In the genomic region with DNA sequence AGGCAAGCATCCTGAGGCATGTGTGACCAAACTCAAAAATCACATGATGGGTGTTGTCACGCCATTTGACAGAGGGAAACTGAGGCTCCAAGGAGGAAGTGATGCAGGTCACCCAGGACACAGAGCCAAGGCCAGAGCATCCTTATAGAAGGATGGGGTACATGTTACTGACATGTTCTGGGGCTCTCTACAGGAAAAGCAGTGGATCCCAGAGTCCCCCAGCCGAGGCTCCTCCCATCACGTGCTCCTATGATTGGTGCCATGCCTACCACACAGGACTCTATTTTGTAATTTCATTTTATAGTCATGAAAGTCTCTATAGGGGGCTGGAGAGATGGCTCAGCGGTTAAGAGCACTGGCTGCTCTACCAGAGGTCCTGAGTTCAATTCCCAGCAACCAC, we compare ENCODE assay signal across 13 mouse cellular contexts. TPM values are rescaled to one million over a fixed set of nuclear protein-coding genes. Genes with fewer than 3 reads are reported as not detected.
DNase-seq lines count a peak whose midpoint lies in the region; ATAC-seq lines count a peak whose summit lies in the region.
"Had no signal": no experiment of that assay in that cellular context is flagged by ENCODE, and none has a peak within 500 bp of the region (broad histone marks: within the 10 kb centered on the region; RNA-seq: fewer than 3 reads in every experiment).

No protein-coding gene starts in this region.

- no peak overlapping the region for H3K4me2 ChIP-seq in kidney, embryonic 16.5 days (replicated peaks; ENCODE audit: low read depth, low read length)
- H3K4me2 ChIP-seq in embryonic facial prominence, embryonic 13.5 days, result peak overlapping the region; percentile 53; the same call in 1 of the 2 replicates
- no peak overlapping the region for H3K4me2 ChIP-seq in liver, embryonic 12.5 days

- 83% methylated on average over 4 of the region's 4 CpGs for WGBS in kidney, embryonic 16.5 days
- WGBS in embryonic facial prominence, embryonic 13.5 days, result 81% methylated on average over 4 of the region's 4 CpGs
- WGBS in limb, embryonic 10.5 days, result 89% methylated on average over 4 of the region's 4 CpGs
- WGBS in liver, embryonic 12.5 days (ENCODE audit: insufficient replicate concordance), result 82% methylated on average over 4 of the region's 4 CpGs

- no peak for DNase-seq in kidney, postnatal 4 days
- peak; percentile 62 for DNase-seq in R1 (ENCODE audit: low read depth, low spot score)
- no peak for DNase-seq in limb, embryonic 10.5 days (ENCODE audit: low spot score)
- no peak for DNase-seq in embryo, embryonic 10 days (ENCODE audit: low spot score)
- DNase-seq: adrenal gland, postnatal 25 days; cerebellum, postnatal 10 days; heart, postnatal 4 days; retina, postnatal 1 day had no signal

- H3K36me3 ChIP-seq in kidney, embryonic 16.5 days (ENCODE audit: insufficient read depth, low read length), result peaks cover 32% of the 10 kb centered on the region; the same call in 1 of the 2 replicates
- H3K36me3 ChIP-seq in embryonic facial prominence, embryonic 13.5 days, result peaks cover 62% of the 10 kb centered on the region
- peaks cover 92% of the 10 kb centered on the region for H3K36me3 ChIP-seq in limb, embryonic 10.5 days
- peaks cover 23% of the 10 kb centered on the region for H3K36me3 ChIP-seq in liver, embryonic 12.5 days

- ATAC-seq in kidney, embryonic 16.5 days (ENCODE audit: low FRiP score, low TSS enrichment), result no peak
- no peak for ATAC-seq in embryonic facial prominence, embryonic 13.5 days (ENCODE audit: insufficient number of reproducible peaks, insufficient read depth, low FRiP score, low TSS enrichment, low read depth)
- no peak for ATAC-seq in liver, embryonic 12.5 days
- no peak for ATAC-seq in CD4-positive, CD25-positive, alpha-beta regulatory T cell, adult 4 months

- peak overlapping the region; percentile 87; the same call in 1 of the 2 replicates for H3K27ac ChIP-seq in kidney, embryonic 16.5 days (ENCODE audit: low read length)
- H3K27ac ChIP-seq in embryonic facial prominence, embryonic 13.5 days, result peak overlapping the region; percentile 90
- H3K27ac ChIP-seq in limb, embryonic 10.5 days, result 0 out of 2 replicates have a peak overlapping the region, but pooled peaks have one; percentile 31
- no peak overlapping the region for H3K27ac ChIP-seq in liver, embryonic 12.5 days

- no peak overlapping the region for H3K4me3 ChIP-seq in kidney, embryonic 16.5 days (ENCODE audit: low read length)
- H3K4me3 ChIP-seq in embryonic facial prominence, embryonic 13.5 days, result no peak overlapping the region
- no peak overlapping the region for H3K4me3 ChIP-seq in limb, embryonic 10.5 days
- no peak overlapping the region for H3K4me3 ChIP-seq in liver, embryonic 12.5 days

- H3K9ac ChIP-seq in kidney, embryonic 16.5 days (replicated peaks; ENCODE audit: low read length), result no peak overlapping the region
- H3K9ac ChIP-seq in embryonic facial prominence, embryonic 13.5 days, result no peak overlapping the region
- no peak overlapping the region for H3K9ac ChIP-seq in liver, embryonic 12.5 days

- no peaks in the 10 kb centered on the region for H3K9me3 ChIP-seq in kidney, embryonic 16.5 days (ENCODE audit: low read length)
- no peaks in the 10 kb centered on the region for H3K9me3 ChIP-seq in embryonic facial prominence, embryonic 13.5 days
- no peaks in the 10 kb centered on the region for H3K9me3 ChIP-seq in limb, embryonic 10.5 days (replicated peaks)
- H3K9me3 ChIP-seq in liver, embryonic 12.5 days (replicated peaks), result no peaks in the 10 kb centered on the region

- no peaks in the 10 kb centered on the region for H3K27me3 ChIP-seq in kidney, embryonic 16.5 days (ENCODE audit: insufficient read depth, low read length)
- no peaks in the 10 kb centered on the region for H3K27me3 ChIP-seq in embryonic facial prominence, embryonic 13.5 days
- no peaks in the 10 kb centered on the region for H3K27me3 ChIP-seq in limb, embryonic 10.5 days (ENCODE audit: low read depth, poor library complexity, severe bottlenecking)
- H3K27me3 ChIP-seq in liver, embryonic 12.5 days (replicated peaks), result no peaks in the 10 kb centered on the region

- H3K4me1 ChIP-seq in kidney, embryonic 16.5 days (ENCODE audit: insufficient read depth, low read length), result peaks cover 27% of the 10 kb centered on the region
- peaks cover 49% of the 10 kb centered on the region for H3K4me1 ChIP-seq in embryonic facial prominence, embryonic 13.5 days
- H3K4me1 ChIP-seq in limb, embryonic 10.5 days, result peaks cover 24% of the 10 kb centered on the region
- H3K4me1 ChIP-seq in liver, embryonic 12.5 days, result peaks cover 14% of the 10 kb centered on the region

RNA-seq across cellular contexts. Expression of gene Soga1, which starts 21.3 kb away (rescaled TPM):
- 2.5 and 3.6 TPM in 2 replicates for polyA plus RNA-seq in kidney, embryonic 16.5 days (2015; fragmentation: Nextera tagmentation; extraction: Ambion mirVana)
- 4.6 and 7.1 TPM in 2 replicates for polyA plus RNA-seq in embryonic facial prominence, embryonic 13.5 days (2015; fragmentation: Nextera tagmentation; extraction: Ambion mirVana)
- polyA plus RNA-seq in limb, embryonic 10.5 days (2016; fragmentation: Nextera tagmentation; extraction: Ambion mirVana), result 5.3 and 5.7 TPM in 2 replicates
- 3.4 TPM in 2 replicates for polyA plus RNA-seq in liver, embryonic 12.5 days (2016; fragmentation: Nextera tagmentation; extraction: Ambion mirVana)
- polyA plus RNA-seq in CD4-positive, CD25-positive, alpha-beta regulatory T cell, adult 4 months (2017; shearing (Covaris generic)), result under 1 TPM in 1 of 2 experiments, not detected in 1; 0.16 TPM

RNA-seq across cellular contexts. Expression of gene Tldc2, which starts 29.1 kb away (rescaled TPM):
- polyA plus RNA-seq in kidney, embryonic 16.5 days (2015; fragmentation: Nextera tagmentation; extraction: Ambion mirVana), result 0.53 and 0.71 TPM in 2 replicates
- polyA plus RNA-seq in embryonic facial prominence, embryonic 13.5 days (2015; fragmentation: Nextera tagmentation; extraction: Ambion mirVana), result not detected in 2 replicates
- not detected in 2 replicates for polyA plus RNA-seq in limb, embryonic 10.5 days (2016; fragmentation: Nextera tagmentation; extraction: Ambion mirVana)
- 0.29 TPM in 1 of 2 replicates, not detected in the other for polyA plus RNA-seq in liver, embryonic 12.5 days (2016; fragmentation: Nextera tagmentation; extraction: Ambion mirVana)
- polyA plus RNA-seq in CD4-positive, CD25-positive, alpha-beta regulatory T cell, adult 4 months (2017; shearing (Covaris generic)), result not detected
- polyA plus RNA-seq: liver, embryonic 16.5 days had no signal

RNA-seq across cellular contexts. Expression of gene Dsn1, which starts 50.8 kb away (rescaled TPM):
- 37.9 and 40.2 TPM in 2 replicates for polyA plus RNA-seq in kidney, embryonic 16.5 days (2015; fragmentation: Nextera tagmentation; extraction: Ambion mirVana)
- 39.4 and 40.1 TPM in 2 replicates for polyA plus RNA-seq in embryonic facial prominence, embryonic 13.5 days (2015; fragmentation: Nextera tagmentation; extraction: Ambion mirVana)
- 51.3 and 61.5 TPM in 2 replicates for polyA plus RNA-seq in limb, embryonic 10.5 days (2016; fragmentation: Nextera tagmentation; extraction: Ambion mirVana)
- 38.7 TPM in 2 replicates for polyA plus RNA-seq in liver, embryonic 12.5 days (2016; fragmentation: Nextera tagmentation; extraction: Ambion mirVana)
- polyA plus RNA-seq in CD4-positive, CD25-positive, alpha-beta regulatory T cell, adult 4 months (2017; shearing (Covaris generic)), result 10 to 100 TPM; 10.8 to 16.6 TPM
